Mouse (Mus musculus) gonadal fat pad, adult 2 months (tissue): ENCODE measurements around the gene Nudt6. TPM values are rescaled to one million over a fixed set of nuclear protein-coding genes. Genes with fewer than 3 reads are reported as not detected.

ENCODE experiments used
- DNase-seq: peaks from one replicate; pipeline ENCODE4 v3.0.0-alpha.2; 2012; ENCODE audit warnings: low read depth
- polyA plus RNA-seq: library from polyadenylated mRNA; depleted of rRNA; stranded (reverse); fragments of >200 nt; gene quantifications from 2 replicates; pipeline ENCODE4 v1.2.3, GENCODE M21; 2012; rRNA removed

The Nudt6 gene
- 18.1 and 18.7 TPM in 2 replicates for polyA plus RNA-seq

GRCm38 (mm10) chr3:37420072-37420471 lies at the start of gene Nudt6:
Nudt6 (minus strand) TSS chr3:37420211.
- DNase-seq = no peak

DNA sequence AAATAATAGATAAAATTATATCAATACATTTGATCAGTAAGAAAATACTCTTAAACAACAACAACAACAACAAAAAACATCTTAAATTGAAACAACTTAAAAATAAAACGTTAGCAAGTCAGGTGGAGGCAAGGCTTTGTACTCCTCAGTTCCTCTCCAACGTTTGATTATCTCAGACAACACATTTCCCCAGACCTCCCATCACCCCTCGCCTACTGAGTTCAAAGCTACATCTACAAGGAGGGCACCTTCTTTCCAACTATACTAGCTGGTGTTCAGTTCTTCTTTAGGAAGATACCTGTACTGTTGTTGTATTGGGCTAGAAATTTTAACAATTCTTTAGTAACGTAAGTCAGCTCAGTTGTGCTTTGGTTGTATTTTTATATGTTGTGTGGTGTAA lies 49.3 kb upstream of the Nudt6 start:
- DNase-seq = no peak

DNA sequence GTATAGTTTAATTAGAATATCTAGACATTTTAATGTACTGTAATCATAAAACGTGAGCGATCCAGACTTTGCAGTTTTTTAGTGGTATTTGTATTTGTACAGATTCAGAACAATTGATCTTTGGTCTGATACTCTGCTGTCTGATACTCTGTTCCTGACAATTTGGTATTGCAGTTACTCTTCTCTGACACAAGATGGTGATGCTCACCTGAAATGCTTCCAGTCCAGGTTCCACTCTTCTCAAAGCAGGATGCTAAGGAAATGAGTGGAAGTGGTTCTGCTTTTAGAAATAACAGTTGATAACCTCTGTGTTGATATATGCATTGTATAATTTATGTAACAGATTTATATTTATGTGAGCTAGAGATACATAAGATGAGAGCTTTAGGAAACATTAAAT lies 48.2 kb upstream of the Nudt6 start:
- DNase-seq = no peak

- DNase-seq = no peak
Observed at GRCm38 (mm10) chr3:37455992-37456391, 36.0 kb upstream of the Nudt6 start.

DNA sequence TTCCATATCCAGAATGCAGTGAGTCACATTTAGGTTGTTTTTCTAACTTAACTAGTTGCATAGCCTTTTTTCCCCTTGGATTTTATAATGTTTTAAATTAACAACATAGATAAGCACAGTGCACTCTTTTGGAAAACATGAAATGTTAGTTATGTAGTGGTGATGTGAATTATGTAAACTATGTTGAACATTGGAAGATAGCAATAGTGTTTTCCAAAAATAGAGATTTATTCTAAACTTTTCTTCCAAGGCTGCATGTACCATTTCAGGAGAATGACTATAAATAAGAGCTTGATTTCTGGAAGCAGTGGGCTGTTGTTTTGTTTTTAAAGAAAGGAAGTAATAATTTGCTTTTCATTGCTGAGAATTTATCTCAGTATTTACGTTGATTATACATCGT lies 23.4 kb upstream of the Nudt6 start:
- DNase-seq = no peak

GRCm38 (mm10) chr3:37439770-37440169 lies 19.8 kb upstream of the Nudt6 start:
- DNase-seq = no peak

DNA sequence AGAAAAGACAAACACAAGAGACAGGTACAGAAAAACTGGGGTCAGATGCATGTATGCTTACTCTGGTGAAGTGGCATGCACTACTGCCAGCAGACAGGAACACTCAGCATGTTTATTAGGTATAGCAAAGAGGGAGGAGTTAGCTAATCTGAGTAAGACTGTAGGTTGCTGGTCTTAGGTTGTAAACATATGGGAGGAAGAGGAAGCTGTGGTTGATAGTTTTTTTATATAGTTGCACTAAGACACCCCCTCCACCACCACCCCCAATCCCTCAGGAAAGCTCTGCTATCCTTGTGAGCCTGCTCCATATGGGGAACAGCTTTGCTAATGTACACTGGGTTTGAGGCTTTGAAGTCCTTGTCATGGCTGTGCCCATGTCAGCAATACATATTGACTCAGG lies 10.3 kb upstream of the Nudt6 start:
- no peak for DNase-seq

- DNase-seq = peak; percentile 61
Observed at GRCm38 (mm10) chr3:37426069-37426468, 6.1 kb upstream of the Nudt6 start.

GRCm38 (mm10) chr3:37421179-37421578 lies 1.2 kb upstream of the Nudt6 start:
- no peak for DNase-seq

DNA sequence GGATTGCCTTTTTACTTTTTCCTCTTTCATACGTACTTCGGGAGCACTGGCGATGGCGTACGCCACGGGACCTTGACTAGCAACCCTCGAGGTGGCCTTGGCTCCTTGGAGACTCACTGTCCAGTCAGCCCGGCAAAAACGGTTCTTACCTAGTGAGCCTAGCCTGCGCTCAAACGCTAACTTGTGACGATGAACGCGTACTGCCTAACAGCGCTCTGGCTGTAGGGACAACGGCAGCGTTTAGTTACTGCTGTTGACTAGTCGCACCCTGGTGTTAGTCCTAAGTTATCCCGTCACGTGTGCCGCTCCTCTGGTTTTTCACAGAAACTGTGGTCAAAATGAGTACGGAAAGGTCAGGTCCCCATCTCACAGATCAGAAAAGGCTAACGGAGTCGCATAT lies 630 bp upstream of the Nudt6 start:
- no peak for DNase-seq

- DNase-seq = peak; percentile 81
Observed at GRCm38 (mm10) chr3:37419458-37419991, 486 bp downstream of the Nudt6 start, which contains the start of gene Spata5. Spata5 (plus strand) TSS chr3:37419896.

- no peak for DNase-seq
Observed at GRCm38 (mm10) chr3:37418961-37419457, 1.0 kb downstream of the Nudt6 start.

GRCm38 (mm10) chr3:37418341-37418740 lies 1.7 kb downstream of the Nudt6 start:
- no peak for DNase-seq

GRCm38 (mm10) chr3:37414413-37414960 lies 5.5 kb downstream of the Nudt6 start:
- DNase-seq = no peak

GRCm38 (mm10) chr3:37413446-37413845 lies 6.6 kb downstream of the Nudt6 start:
- no peak for DNase-seq

GRCm38 (mm10) chr3:37407598-37407997 lies 12.4 kb downstream of the Nudt6 start:
- no peak for DNase-seq

DNA sequence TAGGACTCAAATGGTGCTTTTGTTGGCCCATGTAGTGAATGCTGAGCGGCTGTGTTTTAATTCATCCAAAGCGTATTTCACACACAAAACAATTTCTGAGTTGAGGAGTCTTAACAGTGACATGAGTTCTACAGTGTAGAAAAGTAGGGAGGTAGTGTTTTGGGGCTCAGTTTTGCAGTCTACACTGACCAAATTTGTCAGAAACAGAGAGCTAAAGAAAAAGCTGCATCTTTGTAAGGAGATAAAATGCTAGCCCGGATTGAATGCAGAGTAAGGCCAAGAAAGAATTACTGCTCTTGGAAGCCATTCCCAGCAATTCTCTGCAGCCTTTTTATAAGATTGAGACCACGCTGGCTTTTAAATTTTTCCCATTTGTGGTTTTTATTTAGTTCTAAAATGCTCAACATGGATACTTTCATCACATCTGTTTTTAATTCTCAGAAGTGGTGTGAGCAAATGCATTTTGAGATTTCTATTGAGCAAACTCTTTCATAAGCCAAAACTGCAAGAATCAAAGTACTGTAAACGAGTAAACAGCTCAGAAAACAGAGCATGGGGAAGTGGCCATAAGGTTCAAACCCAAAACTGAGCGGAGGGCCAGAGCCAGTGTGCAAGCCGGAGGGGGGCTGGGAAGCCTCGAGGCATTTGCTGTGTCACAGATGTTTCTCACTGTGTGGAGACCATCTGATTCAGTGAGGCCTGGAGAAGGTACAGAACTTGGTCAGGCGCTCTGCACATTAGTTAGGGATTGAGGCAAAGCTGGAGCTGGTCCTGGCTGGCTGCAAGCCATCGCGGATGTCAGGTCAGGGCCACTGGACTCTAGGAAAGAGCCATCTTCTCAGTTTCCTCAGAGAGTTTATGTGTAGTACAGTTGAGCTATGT lies 18.0 kb downstream of the Nudt6 start:
- no peak for DNase-seq

DNA sequence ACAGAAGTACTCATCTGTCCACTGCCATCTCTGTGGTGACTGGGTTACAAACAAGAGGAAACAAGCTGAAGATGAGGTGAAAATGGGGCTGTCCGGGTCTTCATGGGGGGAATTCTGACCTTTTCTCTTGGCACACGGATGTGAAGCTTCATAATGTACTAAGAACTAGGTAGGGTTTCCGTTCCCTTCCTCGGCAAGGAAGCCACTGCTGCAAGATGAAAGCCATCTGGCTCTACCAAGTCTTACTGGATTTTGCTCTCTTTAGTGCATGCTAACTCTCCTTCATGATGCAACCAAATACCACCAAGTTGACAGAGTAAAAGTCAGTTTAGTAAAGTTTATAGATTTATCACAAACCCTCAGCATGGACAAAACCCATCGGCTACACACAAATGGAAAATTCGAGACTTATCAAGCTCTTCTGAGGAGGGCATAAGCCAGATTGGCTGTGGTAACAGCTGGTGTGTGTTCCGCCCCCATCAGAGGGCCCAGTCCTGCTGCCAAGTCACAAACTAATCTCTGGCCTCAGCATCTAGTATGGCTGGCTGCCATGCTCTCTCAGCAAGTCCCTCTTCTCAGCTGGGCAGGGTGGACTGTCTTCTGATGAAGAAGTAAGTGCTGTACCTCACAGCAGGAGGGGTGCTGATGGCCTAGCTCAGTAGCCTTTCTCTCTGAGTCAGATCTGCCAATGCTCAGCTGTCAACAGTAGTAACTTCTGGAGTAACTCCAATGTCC lies 21.2 kb downstream of the Nudt6 start:
- no peak for DNase-seq

DNA sequence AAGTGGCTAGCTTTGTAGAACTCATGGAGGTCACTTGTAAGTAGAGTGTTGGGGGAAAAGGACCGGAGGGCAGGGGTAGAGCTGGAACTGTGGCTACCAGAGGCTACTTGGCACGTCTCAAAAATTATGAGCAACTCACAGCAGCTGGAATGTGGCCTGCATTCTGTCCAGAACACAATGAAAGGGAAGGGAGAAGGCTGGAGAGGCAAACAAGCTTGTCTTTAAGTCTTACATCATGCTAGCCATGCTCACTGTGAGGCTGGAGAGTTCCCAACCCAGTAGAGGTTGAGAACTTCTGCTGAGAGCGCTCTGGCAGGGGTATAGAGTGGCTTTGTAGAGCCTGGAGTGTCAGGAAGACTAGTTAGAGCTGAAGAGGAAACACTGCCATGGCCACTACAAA lies 22.4 kb downstream of the Nudt6 start:
- DNase-seq = no peak

DNA sequence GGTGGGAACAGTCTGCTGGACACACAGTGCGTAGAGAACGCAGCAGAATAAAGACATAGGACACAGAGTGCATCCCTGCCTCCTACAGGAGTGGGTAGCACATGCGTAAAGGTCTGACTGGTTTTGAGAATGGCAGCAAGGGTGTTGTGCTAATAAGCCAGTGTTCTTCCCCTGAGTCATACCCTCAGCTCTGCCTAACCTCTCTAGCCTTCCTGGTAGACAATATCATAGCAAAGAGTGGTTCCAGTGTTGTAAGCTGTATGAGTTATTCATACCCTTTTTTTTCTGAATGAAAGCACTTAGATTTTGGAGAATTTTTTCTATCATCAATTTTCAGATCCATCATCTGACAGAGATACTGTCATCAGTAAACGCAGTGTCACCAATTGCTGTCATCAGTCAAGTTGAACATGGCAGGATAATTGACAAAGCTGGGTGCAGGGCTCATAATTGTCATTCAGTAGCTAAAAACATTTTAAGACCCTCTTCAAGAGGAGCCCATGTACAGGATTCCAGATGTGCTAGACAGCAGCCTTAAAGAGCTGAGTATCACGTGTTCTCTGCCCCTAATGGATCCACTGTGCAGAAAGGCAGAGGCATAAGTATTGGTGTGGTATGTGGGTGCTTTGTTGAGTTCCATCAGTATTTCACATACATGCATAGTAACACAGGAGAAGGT lies 22.9 kb downstream of the Nudt6 start:
- no peak for DNase-seq

DNA sequence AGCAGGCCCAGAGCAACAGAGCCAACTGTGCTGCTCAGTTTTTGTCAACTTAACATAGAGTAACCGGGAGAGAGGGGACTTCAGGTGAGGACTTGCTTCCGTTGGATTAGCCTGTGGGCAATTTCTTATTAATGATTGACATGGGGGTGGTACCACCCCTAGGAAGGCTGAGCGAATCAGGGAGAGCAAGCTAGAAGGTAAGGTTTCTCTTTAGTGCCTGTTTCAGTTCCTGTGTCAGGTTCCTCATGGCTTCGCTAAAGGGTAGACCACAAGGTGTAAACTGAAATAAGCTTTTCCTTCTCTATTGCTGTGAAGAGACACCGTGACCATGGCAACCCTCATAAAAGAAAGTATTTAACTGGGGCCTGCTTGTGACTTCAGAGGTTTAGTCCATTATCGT lies 32.7 kb downstream of the Nudt6 start:
- DNase-seq = no peak
